Mouse (Mus musculus) midbrain, embryonic 10.5 days (tissue): ENCODE data around the gene Naaladl2. TPM values are rescaled to one million over a fixed set of nuclear protein-coding genes. Genes with fewer than 3 reads are reported as not detected.

Source experiments
- DNase-seq: peaks from one replicate; pipeline ENCODE4 v3.0.0-alpha.2; 2017; ENCODE audit warnings: low spot score
- H3K27ac ChIP-seq: fragments of 300-500 bp; sonication (generic); replicated peaks from 2 replicates; pipeline ENCODE4 v1.5.1; 2016; ENCODE audit warnings: mild to moderate bottlenecking
- H3K27me3 ChIP-seq: fragments of 300-500 bp; sonication (generic); 2 replicates; pipeline ENCODE4 v1.6.1; 2016; ENCODE audit warnings: low read depth, mild to moderate bottlenecking; ENCODE audit not compliant: poor library complexity, severe bottlenecking
- H3K36me3 ChIP-seq: fragments of 300-500 bp; sonication (generic); 2 replicates; pipeline ENCODE4 v1.6.1; 2016; ENCODE audit warnings: mild to moderate bottlenecking, moderate library complexity
- H3K4me1 ChIP-seq: fragments of 300-500 bp; sonication (generic); 2 replicates; pipeline ENCODE4 v1.6.1; 2016
- H3K4me3 ChIP-seq: fragments of 300-500 bp; sonication (generic); 2 replicates; pipeline ENCODE4 v1.5.1; 2016; ENCODE audit warnings: mild to moderate bottlenecking, moderate library complexity
- H3K9me3 ChIP-seq: fragments of 300-500 bp; sonication (generic); replicated peaks from 2 replicates; pipeline ENCODE4 v1.6.1; 2016; ENCODE audit warnings: mild to moderate bottlenecking
- WGBS: fragments of 180-500 bp; shearing (Covaris S2); methylation state at CpG from one replicate; pipeline ENCODE4 v1.1.7; 2016; 5-methylcytosine and 5-hydroxymethylcytosine counted together
- polyA plus RNA-seq: library from polyadenylated mRNA; unstranded; fragments of >200 nt; fragmentation: Nextera tagmentation; extraction: Ambion mirVana; gene quantifications from 2 replicates; pipeline ENCODE4 v1.2.1, GENCODE M21; 2016

Gene Naaladl2
- polyA plus RNA-seq, 1 experiment from 2014 or later, result 0.47 TPM

GRCm38 (mm10) chr3:24743946-24744345 is 400.1 kb downstream of the Naaladl2 start:
- WGBS, result 88% methylated on average over 3 of the region's 3 CpGs

GRCm38 (mm10) chr3:24719181-24719749 is 424.8 kb downstream of the Naaladl2 start:
- H3K4me1 ChIP-seq, result no peaks in the 10 kb centered on the region
- no peak overlapping the region for H3K27ac ChIP-seq
- no peaks in the 10 kb centered on the region for H3K9me3 ChIP-seq
- H3K27me3 ChIP-seq, result no peaks in the 10 kb centered on the region
- no peak overlapping the region for H3K4me3 ChIP-seq
- no peak for DNase-seq
- 70% methylated on average over 3 of the region's 3 CpGs for WGBS
- H3K36me3 ChIP-seq, result no peaks in the 10 kb centered on the region

More at GRCm38 (mm10) chr3:24743946-24744345, 400.1 kb downstream of the Naaladl2 start:
- Histone ChIP-seq H3K36me3 (no peaks in the 10 kb centered on the region), H3K27ac (no peak overlapping the region), H3K4me1 (no peaks in the 10 kb centered on the region), H3K27me3 (no peaks in the 10 kb centered on the region), H3K4me3 (no peak overlapping the region), H3K9me3 (no peaks in the 10 kb centered on the region)
- no peak for DNase-seq

GRCm38 (mm10) chr3:24714770-24715169 is 429.3 kb downstream of the Naaladl2 start:
- H3K4me1 ChIP-seq, result no peaks in the 10 kb centered on the region
- H3K27ac ChIP-seq, result no peak overlapping the region
- H3K27me3 ChIP-seq, result no peaks in the 10 kb centered on the region
- no peak for DNase-seq
- H3K9me3 ChIP-seq, result no peaks in the 10 kb centered on the region
- WGBS, result 87% methylated on average over 3 of the region's 3 CpGs
- H3K4me3 ChIP-seq, result no peak overlapping the region
- H3K36me3 ChIP-seq, result no peaks in the 10 kb centered on the region

GRCm38 (mm10) chr3:24705778-24706423 is 438.2 kb downstream of the Naaladl2 start:
- H3K27ac ChIP-seq, result no peak overlapping the region
- no peaks in the 10 kb centered on the region for H3K27me3 ChIP-seq
- WGBS, result 93% methylated on average over 4 of the region's 4 CpGs
- no peaks in the 10 kb centered on the region for H3K9me3 ChIP-seq
- H3K4me3 ChIP-seq, result no peak overlapping the region
- no peak for DNase-seq
- no peaks in the 10 kb centered on the region for H3K36me3 ChIP-seq
- H3K4me1 ChIP-seq, result no peaks in the 10 kb centered on the region

GRCm38 (mm10) chr3:24690162-24690915 is 453.7 kb downstream of the Naaladl2 start:
- Histone ChIP-seq H3K36me3 (no peaks in the 10 kb centered on the region), H3K27ac (no peak overlapping the region), H3K4me3 (no peak overlapping the region), H3K9me3 (no peaks in the 10 kb centered on the region), H3K27me3 (no peaks in the 10 kb centered on the region), H3K4me1 (no peaks in the 10 kb centered on the region)
- no peak for DNase-seq
- 93% methylated on average over 2 of the region's 2 CpGs for WGBS

GRCm38 (mm10) chr3:24670500-24670899 is 473.6 kb downstream of the Naaladl2 start:
- Histone ChIP-seq H3K9me3 (no peaks in the 10 kb centered on the region), H3K4me3 (no peak overlapping the region), H3K36me3 (no peaks in the 10 kb centered on the region), H3K27me3 (no peaks in the 10 kb centered on the region), H3K4me1 (no peaks in the 10 kb centered on the region), H3K27ac (no peak overlapping the region)
- 81% methylated on average over 3 of the region's 3 CpGs for WGBS
- DNase-seq, result no peak

GRCm38 (mm10) chr3:24668052-24668916 is 475.8 kb downstream of the Naaladl2 start:
- DNase-seq, result no peak
- 90% methylated on average over 3 of the region's 3 CpGs for WGBS

GRCm38 (mm10) chr3:24665408-24665807 is 478.7 kb downstream of the Naaladl2 start:
- Histone ChIP-seq H3K4me1 (no peaks in the 10 kb centered on the region), H3K36me3 (no peaks in the 10 kb centered on the region), H3K4me3 (no peak overlapping the region), H3K27ac (no peak overlapping the region), H3K9me3 (no peaks in the 10 kb centered on the region), H3K27me3 (no peaks in the 10 kb centered on the region)
- WGBS, result 69% methylated on average over 1 of the region's 1 CpGs
- no peak for DNase-seq

More at GRCm38 (mm10) chr3:24668052-24668916, 475.8 kb downstream of the Naaladl2 start:
- Histone ChIP-seq H3K36me3 (no peaks in the 10 kb centered on the region), H3K4me1 (no peaks in the 10 kb centered on the region), H3K27me3 (no peaks in the 10 kb centered on the region), H3K9me3 (no peaks in the 10 kb centered on the region), H3K27ac (no peak overlapping the region), H3K4me3 (no peak overlapping the region)

GRCm38 (mm10) chr3:24663749-24664148 is 480.3 kb downstream of the Naaladl2 start:
- Histone ChIP-seq H3K27ac (no peak overlapping the region), H3K27me3 (no peaks in the 10 kb centered on the region), H3K9me3 (no peaks in the 10 kb centered on the region), H3K4me3 (no peak overlapping the region), H3K4me1 (no peaks in the 10 kb centered on the region), H3K36me3 (no peaks in the 10 kb centered on the region)
- no peak for DNase-seq

- H3K9me3 ChIP-seq, result no peaks in the 10 kb centered on the region
- no peak overlapping the region for H3K27ac ChIP-seq
- no peak for DNase-seq
- H3K27me3 ChIP-seq, result no peaks in the 10 kb centered on the region
- no peaks in the 10 kb centered on the region for H3K36me3 ChIP-seq
- WGBS, result 66% methylated on average over 1 of the region's 1 CpGs
- no peak overlapping the region for H3K4me3 ChIP-seq
- no peaks in the 10 kb centered on the region for H3K4me1 ChIP-seq
Measured at GRCm38 (mm10) chr3:24630032-24630431, 514.0 kb downstream of the Naaladl2 start.

GRCm38 (mm10) chr3:24605485-24605884 is 538.6 kb downstream of the Naaladl2 start:
- H3K27me3 ChIP-seq, result no peaks in the 10 kb centered on the region
- H3K9me3 ChIP-seq, result no peaks in the 10 kb centered on the region
- no peak overlapping the region for H3K27ac ChIP-seq
- no peaks in the 10 kb centered on the region for H3K36me3 ChIP-seq
- no peak for DNase-seq
- no peaks in the 10 kb centered on the region for H3K4me1 ChIP-seq
- H3K4me3 ChIP-seq, result no peak overlapping the region

- H3K27ac ChIP-seq, result no peak overlapping the region
- no peaks in the 10 kb centered on the region for H3K27me3 ChIP-seq
- H3K4me3 ChIP-seq, result no peak overlapping the region
- no peaks in the 10 kb centered on the region for H3K4me1 ChIP-seq
- DNase-seq, result no peak
- no peaks in the 10 kb centered on the region for H3K36me3 ChIP-seq
- H3K9me3 ChIP-seq, result no peaks in the 10 kb centered on the region
- 86% methylated on average over 3 of the region's 3 CpGs for WGBS
Measured at GRCm38 (mm10) chr3:24604791-24605320, 539.2 kb downstream of the Naaladl2 start.
